Mouse (Mus musculus) cortical plate, adult 2 months (tissue): Measurements from ENCODE around the gene Zfp385a. TPM values are rescaled to one million over a fixed set of nuclear protein-coding genes. Genes with fewer than 3 reads are reported as not detected.
A peak's percentile ranks its signal among the peaks of the same experiment; 100 is the strongest.

Source experiments
- H3K27ac ChIP-seq: fragments of 200-500 bp; 2 replicates; pipeline ENCODE4 v1.5.1; 2012; ENCODE audit warnings: low read length, control low read depth, inconsistent platforms; ENCODE audit not compliant: insufficient read depth
- H3K4me1 ChIP-seq: fragments of 200-500 bp; 2 replicates; pipeline ENCODE4 v1.6.1; 2011; ENCODE audit warnings: low read length; ENCODE audit not compliant: control insufficient read depth, insufficient read depth
- H3K4me3 ChIP-seq: fragments of 200-500 bp; 2 replicates; pipeline ENCODE4 v1.5.1; 2011; ENCODE audit warnings: mild to moderate bottlenecking, low read length, control low read depth; ENCODE audit not compliant: insufficient read depth
- CTCF ChIP-seq: fragments of 200-500 bp; IDR thresholded peaks from 2 replicates; pipeline ENCODE4 v1.5.1; 2011; ENCODE audit warnings: mild to moderate bottlenecking, control low read depth, low read length; ENCODE audit not compliant: insufficient read depth; ENCODE audit errors: extremely low read depth
- POLR2A ChIP-seq: fragments of 200-500 bp; IDR thresholded peaks from 2 replicates; pipeline ENCODE4 v1.6.1; 2011; ENCODE audit warnings: mild to moderate bottlenecking, low read length, control low read depth; ENCODE audit not compliant: insufficient read depth; ENCODE audit errors: extremely low read depth
- polyA plus RNA-seq: library from polyadenylated mRNA; depleted of rRNA; stranded (reverse); fragments of >200 nt; gene quantifications from 2 replicates; pipeline ENCODE4 v1.2.3, GENCODE M21; 2012; rRNA removed

The Zfp385a gene
- 42.3 and 45.2 TPM in 2 replicates for polyA plus RNA-seq

DNA sequence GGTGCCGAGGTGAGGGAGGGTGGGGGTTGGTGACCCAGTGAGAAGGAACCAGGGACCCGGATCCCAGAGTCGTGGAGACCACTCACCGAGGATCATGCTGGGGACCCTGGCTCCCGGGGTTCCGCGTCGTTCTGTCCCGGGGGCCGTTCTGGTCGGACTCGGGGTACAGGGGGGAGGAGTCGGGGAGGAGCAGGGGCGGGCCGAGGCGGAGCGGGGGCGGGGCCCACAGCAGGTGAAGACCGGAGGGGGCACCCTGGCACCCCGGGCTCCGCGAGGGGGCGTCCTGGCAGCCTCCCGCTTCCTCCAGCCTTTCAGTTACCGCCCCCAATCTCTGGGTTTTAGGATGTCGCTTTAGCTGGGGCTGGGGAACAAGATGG is at the start of gene Zfp385a:
Gene Zfp385a, minus strand, starts transcription at position 133 of the 377 bp plus-strand sequence.
- TF ChIP-seq POLR2A (peak; percentile 51; the same call in 1 of the 2 replicates), CTCF (no peak)

GRCm38 (mm10) chr15:103388556-103389145 is 48.8 kb upstream of the Zfp385a start:
- TF ChIP-seq CTCF = peak; percentile 49; the same call in 1 of the 2 replicates
- no peak for TF ChIP-seq POLR2A
- no peak overlapping the region for H3K4me3 ChIP-seq
- no peak overlapping the region for H3K27ac ChIP-seq
- H3K4me1 ChIP-seq = no peaks in the 10 kb centered on the region; the same call in 1 of the 2 replicates

More for the DNA sequence above, at the start of gene Zfp385a:
- H3K4me1 ChIP-seq = peaks cover 5% of the 10 kb centered on the region
- peak within 1 kb of the TSS; percentile 39 for H3K27ac ChIP-seq
- peak within 1 kb of the TSS; percentile 69 for H3K4me3 ChIP-seq

DNA sequence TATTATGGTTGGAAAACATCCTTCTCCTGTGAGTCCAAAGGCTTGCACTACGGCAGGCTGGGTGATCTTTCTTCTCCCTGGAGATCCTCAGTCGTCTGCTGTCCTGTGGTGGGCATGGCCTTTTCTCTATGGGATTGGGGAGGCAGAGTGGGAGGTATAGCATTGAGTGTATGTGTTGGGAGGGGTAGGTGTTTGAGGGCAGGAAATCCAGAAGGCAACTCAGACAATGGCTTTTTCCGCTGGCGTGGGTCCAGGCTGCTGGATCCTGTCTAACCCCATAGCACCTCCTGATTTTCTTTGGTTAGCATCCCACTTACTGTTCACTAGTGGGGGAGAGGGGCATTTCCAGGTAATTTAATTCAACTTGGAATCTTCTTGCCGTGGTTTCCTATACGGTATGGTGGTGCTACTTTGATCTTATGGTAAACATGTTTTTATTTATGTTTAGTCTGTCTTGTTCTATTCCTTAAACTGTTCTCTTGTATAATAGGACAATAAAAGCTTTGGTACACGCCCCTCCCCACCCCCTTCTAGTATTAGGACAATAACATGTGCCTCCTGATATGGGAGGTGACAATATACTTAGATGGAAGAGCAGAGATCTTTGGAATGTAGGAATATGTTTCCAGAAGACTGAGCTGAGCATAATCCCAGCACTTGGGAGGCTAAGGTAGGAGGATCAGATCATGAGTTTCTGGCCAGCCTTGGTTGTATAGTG is 44.0 kb upstream of the Zfp385a start:
- H3K27ac ChIP-seq = no peak overlapping the region
- H3K4me3 ChIP-seq = no peak overlapping the region
- no peak for TF ChIP-seq CTCF
- no peak for TF ChIP-seq POLR2A
- H3K4me1 ChIP-seq = no peaks in the 10 kb centered on the region; the same call in 1 of the 2 replicates

GRCm38 (mm10) chr15:103382795-103383406 is 43.0 kb upstream of the Zfp385a start:
- Histone ChIP-seq H3K4me3 (no peak overlapping the region), H3K27ac (no peak overlapping the region)
- TF ChIP-seq POLR2A = no peak
- TF ChIP-seq CTCF = no peak

DNA sequence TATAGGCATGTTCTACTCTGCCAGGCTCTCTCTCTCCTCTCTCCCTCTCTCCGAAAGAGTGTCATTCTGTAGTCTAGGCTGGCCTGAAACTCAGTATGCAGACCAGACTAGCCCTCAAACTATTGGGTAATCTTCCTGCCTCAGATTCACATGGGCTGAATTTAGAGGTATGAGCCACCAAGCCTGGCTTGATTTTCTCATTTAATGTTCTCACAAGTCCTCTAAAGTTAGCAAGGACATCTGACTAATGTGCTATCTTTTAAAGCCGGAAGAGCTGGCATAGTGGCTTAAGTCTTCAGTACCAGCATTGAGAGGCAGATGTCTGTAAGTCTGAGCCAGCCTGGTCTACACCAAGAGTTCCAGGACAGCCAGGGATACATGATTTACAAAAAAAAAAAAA is 42.2 kb upstream of the Zfp385a start:
- TF ChIP-seq POLR2A (no peak), CTCF (no peak)

More at GRCm38 (mm10) chr15:103382795-103383406, 43.0 kb upstream of the Zfp385a start:
- H3K4me1 ChIP-seq = no peaks in the 10 kb centered on the region; the same call in 1 of the 2 replicates

DNA sequence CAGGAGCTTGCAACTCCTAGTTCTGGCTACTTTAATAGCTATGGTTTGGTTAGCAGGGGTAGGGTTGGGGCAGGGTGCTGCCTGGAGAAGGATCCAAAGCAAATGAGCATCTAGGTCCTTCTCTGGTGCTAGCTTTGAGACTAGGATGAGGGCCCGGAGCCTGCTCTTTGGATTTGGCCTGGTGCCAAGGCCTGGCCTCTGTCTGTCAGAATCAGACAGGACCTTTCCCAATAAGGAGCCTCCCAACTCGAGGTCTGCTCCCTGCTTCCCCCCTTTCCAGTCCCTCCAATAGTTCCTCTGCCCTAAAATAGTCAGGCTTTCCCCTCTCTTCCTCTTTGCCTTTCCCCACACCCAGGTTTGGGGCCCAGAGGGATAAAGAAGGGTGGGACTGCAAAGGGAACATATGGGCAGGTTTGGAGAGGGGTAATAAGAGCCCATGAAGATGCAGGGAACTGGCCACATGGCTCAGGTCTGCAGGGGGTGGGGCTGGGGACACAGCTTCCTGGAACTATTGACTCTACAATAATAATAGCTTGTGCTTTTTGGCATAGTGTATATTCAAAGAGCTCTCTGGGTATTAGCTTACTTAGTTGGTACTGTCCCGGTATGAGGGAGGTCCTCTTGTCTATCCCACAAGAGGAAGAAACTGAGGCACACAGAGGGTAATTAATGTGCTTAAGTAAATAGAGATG is 38.9 kb upstream of the Zfp385a start:
- TF ChIP-seq POLR2A = no peak
- no peak for TF ChIP-seq CTCF
- no peaks in the 10 kb centered on the region for H3K4me1 ChIP-seq
- H3K4me3 ChIP-seq = no peak overlapping the region
- no peak overlapping the region for H3K27ac ChIP-seq

More for the DNA sequence above, 42.2 kb upstream of the Zfp385a start:
- Histone ChIP-seq H3K4me3 (no peak overlapping the region), H3K27ac (no peak overlapping the region), H3K4me1 (no peaks in the 10 kb centered on the region; the same call in 1 of the 2 replicates)

- H3K4me3 ChIP-seq = no peak overlapping the region
- TF ChIP-seq CTCF (no peak), POLR2A (no peak)
- no peak overlapping the region for H3K27ac ChIP-seq
- no peaks in the 10 kb centered on the region for H3K4me1 ChIP-seq
Observed at GRCm38 (mm10) chr15:103377752-103378664, 38.1 kb upstream of the Zfp385a start.

DNA sequence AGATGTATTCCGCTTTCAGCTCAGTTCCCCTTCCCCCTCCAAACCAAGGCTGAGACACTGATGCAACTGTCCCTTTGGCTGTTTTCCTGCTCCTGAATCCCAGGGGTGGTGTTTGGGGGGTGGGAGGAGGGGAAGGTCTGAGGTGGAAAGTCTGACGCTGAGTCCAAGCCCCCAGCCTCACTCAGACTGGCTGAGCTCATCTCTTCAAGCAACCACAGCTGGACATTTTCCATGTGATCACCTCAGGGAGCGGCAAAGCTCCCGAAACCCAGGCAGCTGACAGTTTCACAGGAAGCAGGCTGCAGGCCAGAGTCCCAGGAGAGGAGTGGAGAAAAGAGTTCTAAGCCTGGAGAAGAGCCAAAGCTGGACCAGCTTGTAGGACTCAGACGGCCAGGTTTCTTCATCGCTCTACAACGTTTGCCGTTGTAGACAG is 37.0 kb upstream of the Zfp385a start:
- Histone ChIP-seq H3K4me1 (no peaks in the 10 kb centered on the region), H3K4me3 (no peak overlapping the region), H3K27ac (no peak overlapping the region)
- TF ChIP-seq CTCF (no peak), POLR2A (no peak)
